Mouse (Mus musculus) R1 (cell line): ENCODE results near the gene Ing3.

Source experiments
- DNase-seq: peaks from one replicate; pipeline ENCODE4 v3.0.0-alpha.2; 2018; ENCODE audit warnings: low read depth, low spot score

The Ing3 gene

DNA sequence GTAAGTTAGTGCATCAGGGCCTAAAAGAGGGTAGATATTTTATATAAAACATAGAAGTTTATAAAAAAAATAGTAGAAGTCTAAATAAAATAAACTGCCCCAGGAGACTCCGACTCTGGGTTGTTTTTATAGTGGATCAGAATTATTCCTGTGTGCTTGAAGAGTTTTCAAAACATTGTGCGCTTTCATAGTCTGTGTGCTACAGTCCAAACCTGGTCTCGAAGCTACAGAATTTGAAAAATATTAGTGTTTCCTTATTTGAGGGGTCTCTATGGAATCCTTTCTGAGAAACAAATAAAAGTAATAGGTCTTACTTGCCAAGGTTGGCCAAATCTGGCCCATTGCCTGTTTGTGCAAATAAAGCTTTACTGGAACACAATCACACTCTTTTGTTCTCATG is 71.9 kb downstream of the Ing3 start:
- no peak for DNase-seq

DNA sequence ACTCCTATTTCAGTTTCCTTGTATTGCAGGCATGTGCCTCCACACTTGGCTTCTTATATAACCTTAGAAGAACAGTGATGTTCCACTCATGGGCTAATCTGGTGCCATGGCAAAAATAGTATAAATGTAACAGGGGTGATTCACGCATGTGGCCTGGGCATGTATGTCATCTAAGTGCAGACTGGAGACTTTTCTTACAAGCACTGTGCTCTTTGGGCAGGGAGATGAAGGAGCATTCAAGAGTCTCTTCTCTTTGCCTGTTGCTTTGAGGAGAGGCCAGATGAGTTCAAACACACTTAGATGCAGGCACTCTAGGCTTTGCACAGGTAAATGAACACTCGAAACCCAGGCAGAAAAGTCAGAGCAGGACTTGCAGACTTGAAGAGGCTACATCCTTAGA is 74.8 kb downstream of the Ing3 start:
- no peak for DNase-seq
